Mouse (Mus musculus) cerebellum, adult 9-10 months (tissue): ENCODE results near the gene Ddr2.
"Not testable (repeated sequence)": the region's sequence is repeated elsewhere in the genome, so short reads cannot be mapped to it uniquely, and the experiment has no call there.

ENCODE experiments used
- DNase-seq: peaks from one replicate; pipeline ENCODE4 v3.0.0; 2022

Ddr2 gene

GRCm38 (mm10) chr1:170110516-170111332 is at the start of gene Ddr2:
Gene Ddr2, minus strand, starts transcription at chr1:170110762.
- peak; percentile 38 for DNase-seq

GRCm38 (mm10) chr1:170159707-170160106 is 49.1 kb upstream of the Ddr2 start:
- DNase-seq = no peak

- peak; percentile 22 for DNase-seq
Observed at GRCm38 (mm10) chr1:170155761-170156160, 45.2 kb upstream of the Ddr2 start.

- DNase-seq = no peak
Observed at GRCm38 (mm10) chr1:170155298-170155697, 44.7 kb upstream of the Ddr2 start.

GRCm38 (mm10) chr1:170153986-170154385 is 43.4 kb upstream of the Ddr2 start:
- DNase-seq = no peak

- no peak for DNase-seq
Observed at GRCm38 (mm10) chr1:170152552-170152951, 42.0 kb upstream of the Ddr2 start.

- DNase-seq = peak; percentile 17
Observed at GRCm38 (mm10) chr1:170150870-170151269, 40.3 kb upstream of the Ddr2 start.

- DNase-seq = no peak
Observed at GRCm38 (mm10) chr1:170149756-170150155, 39.2 kb upstream of the Ddr2 start.

- no peak for DNase-seq
Observed at GRCm38 (mm10) chr1:170148536-170148935, 38.0 kb upstream of the Ddr2 start.

GRCm38 (mm10) chr1:170147651-170148448 is 37.3 kb upstream of the Ddr2 start:
- no peak for DNase-seq

- DNase-seq = no peak
Observed at GRCm38 (mm10) chr1:170145606-170146005, 35.0 kb upstream of the Ddr2 start.

- no peak for DNase-seq
Observed at GRCm38 (mm10) chr1:170142256-170142871, 31.8 kb upstream of the Ddr2 start.

- no peak for DNase-seq
Observed at GRCm38 (mm10) chr1:170141626-170142025, 31.1 kb upstream of the Ddr2 start.

- peak; percentile 73 for DNase-seq
Observed at GRCm38 (mm10) chr1:170136351-170137009, 25.9 kb upstream of the Ddr2 start.

- no peak for DNase-seq
Observed at GRCm38 (mm10) chr1:170134264-170134663, 23.7 kb upstream of the Ddr2 start.

GRCm38 (mm10) chr1:170130962-170131361 is 20.4 kb upstream of the Ddr2 start:
- DNase-seq = no peak

GRCm38 (mm10) chr1:170124644-170125043 is 14.1 kb upstream of the Ddr2 start:
- no peak for DNase-seq

GRCm38 (mm10) chr1:170113616-170114015 is 3.1 kb upstream of the Ddr2 start:
- no peak for DNase-seq

GRCm38 (mm10) chr1:170112261-170112660 is 1.7 kb upstream of the Ddr2 start:
- no peak for DNase-seq

GRCm38 (mm10) chr1:170111651-170112226 is 1.2 kb upstream of the Ddr2 start:
- DNase-seq = peak; percentile 67

GRCm38 (mm10) chr1:170109776-170110515 is 616 bp downstream of the Ddr2 start:
- no peak for DNase-seq

GRCm38 (mm10) chr1:170102814-170103213 is 7.7 kb downstream of the Ddr2 start:
- not testable (repeated sequence) for DNase-seq
